ENCODE assay signal across 17 mouse cellular contexts in genomic region chr13:63911617-63912016, GRCm38 (mm10).
DNase-seq lines count a peak whose midpoint lies in the region; ATAC-seq lines count a peak whose summit lies in the region.
"Had no signal": no experiment of that assay in that cellular context is flagged by ENCODE, and none has a peak within 500 bp of the region (broad histone marks: within the 10 kb centered on the region; RNA-seq: fewer than 3 reads in every experiment).

No protein-coding gene starts in this region.

- H3K9ac ChIP-seq in kidney, embryonic 15.5 days, result no peak overlapping the region
- H3K9ac ChIP-seq in kidney, embryonic 14.5 days (ENCODE audit: low read depth, low read length), result no peak overlapping the region
- no peak overlapping the region for H3K9ac ChIP-seq in embryonic facial prominence, embryonic 15.5 days
- no peak overlapping the region for H3K9ac ChIP-seq in stomach, embryonic 14.5 days (replicated peaks; ENCODE audit: low read depth, low read length)
- H3K9ac ChIP-seq: hindbrain, embryonic 14.5 days; liver, embryonic 14.5 days had no signal

- 37% methylated on average over 3 of the region's 3 CpGs for WGBS in heart, embryonic 10.5 days
- WGBS in kidney, embryonic 15.5 days, result 57% methylated on average over 3 of the region's 3 CpGs
- 62% methylated on average over 3 of the region's 3 CpGs for WGBS in kidney, embryonic 14.5 days
- 50% methylated on average over 3 of the region's 3 CpGs for WGBS in embryonic facial prominence, embryonic 15.5 days
- WGBS in stomach, embryonic 14.5 days, result 34% methylated on average over 3 of the region's 3 CpGs

- H3K27ac ChIP-seq in heart, embryonic 10.5 days, result peak overlapping the region; percentile 18
- H3K27ac ChIP-seq in kidney, embryonic 15.5 days, result peak overlapping the region; percentile 18; the same call in 1 of the 2 replicates
- no peak overlapping the region for H3K27ac ChIP-seq in kidney, embryonic 14.5 days (ENCODE audit: low read depth, low read length)
- peak overlapping the region; percentile 41; the same call in 1 of the 2 replicates for H3K27ac ChIP-seq in embryonic facial prominence, embryonic 15.5 days (replicated peaks)
- H3K27ac ChIP-seq in stomach, embryonic 14.5 days (ENCODE audit: low read length), result peak overlapping the region; percentile 61
- H3K27ac ChIP-seq: hindbrain, embryonic 14.5 days; liver, embryonic 14.5 days; midbrain, embryonic 10.5 days had no signal

- H3K4me3 ChIP-seq in heart, embryonic 10.5 days, result no peak overlapping the region
- H3K4me3 ChIP-seq in kidney, embryonic 15.5 days (replicated peaks), result no peak overlapping the region
- no peak overlapping the region for H3K4me3 ChIP-seq in kidney, embryonic 14.5 days (ENCODE audit: low read length)
- H3K4me3 ChIP-seq in embryonic facial prominence, embryonic 15.5 days (replicated peaks), result no peak overlapping the region
- H3K4me3 ChIP-seq in stomach, embryonic 14.5 days (ENCODE audit: low read depth, low read length), result no peak overlapping the region
- H3K4me3 ChIP-seq: midbrain, embryonic 10.5 days had no signal

- intact Hi-C loops in heart, postnatal 36 days (cut with DNase I), result no loop called here
- intact Hi-C loops in gastrocnemius, postnatal 14 days (cut with DNase I; ENCODE audit: low total_unique reads), result no loop called here

- H3K36me3 ChIP-seq in heart, embryonic 10.5 days, result no peaks in the 10 kb centered on the region
- H3K36me3 ChIP-seq in kidney, embryonic 15.5 days, result no peaks in the 10 kb centered on the region
- H3K36me3 ChIP-seq in kidney, embryonic 14.5 days (ENCODE audit: control insufficient read depth, insufficient read depth, low read length), result no peaks in the 10 kb centered on the region
- no peaks in the 10 kb centered on the region for H3K36me3 ChIP-seq in embryonic facial prominence, embryonic 15.5 days
- no peaks in the 10 kb centered on the region for H3K36me3 ChIP-seq in stomach, embryonic 14.5 days (ENCODE audit: control insufficient read depth, insufficient read depth, low read length)
- H3K36me3 ChIP-seq: midbrain, embryonic 10.5 days had no signal

- no peaks in the 10 kb centered on the region for H3K27me3 ChIP-seq in heart, embryonic 10.5 days (ENCODE audit: insufficient read depth, poor library complexity, severe bottlenecking)
- H3K27me3 ChIP-seq in kidney, embryonic 15.5 days, result no peaks in the 10 kb centered on the region
- H3K27me3 ChIP-seq in kidney, embryonic 14.5 days (ENCODE audit: control insufficient read depth, insufficient read depth, low read length), result no peaks in the 10 kb centered on the region
- H3K27me3 ChIP-seq in embryonic facial prominence, embryonic 15.5 days, result no peaks in the 10 kb centered on the region
- no peaks in the 10 kb centered on the region for H3K27me3 ChIP-seq in stomach, embryonic 14.5 days (ENCODE audit: control insufficient read depth, insufficient read depth, low read length)

- no peak overlapping the region for H3K4me2 ChIP-seq in kidney, embryonic 15.5 days
- no peak overlapping the region for H3K4me2 ChIP-seq in kidney, embryonic 14.5 days (replicated peaks; ENCODE audit: low read depth, low read length)
- H3K4me2 ChIP-seq in embryonic facial prominence, embryonic 15.5 days (replicated peaks), result no peak overlapping the region
- no peak overlapping the region for H3K4me2 ChIP-seq in stomach, embryonic 14.5 days (replicated peaks; ENCODE audit: low read depth, low read length)
- H3K4me2 ChIP-seq: hindbrain, embryonic 14.5 days had no signal

- H3K4me1 ChIP-seq in heart, embryonic 10.5 days, result peaks cover 24% of the 10 kb centered on the region
- peaks cover 24% of the 10 kb centered on the region for H3K4me1 ChIP-seq in kidney, embryonic 15.5 days
- peaks cover 8% of the 10 kb centered on the region; the same call in 1 of the 2 replicates for H3K4me1 ChIP-seq in kidney, embryonic 14.5 days (ENCODE audit: control insufficient read depth, insufficient read depth, low read length)
- peaks cover 31% of the 10 kb centered on the region for H3K4me1 ChIP-seq in embryonic facial prominence, embryonic 15.5 days
- H3K4me1 ChIP-seq in stomach, embryonic 14.5 days (ENCODE audit: control insufficient read depth, insufficient read depth, low read length), result peaks cover 23% of the 10 kb centered on the region; the same call in 1 of the 2 replicates

- H3K9me3 ChIP-seq in heart, embryonic 10.5 days, result no peaks in the 10 kb centered on the region
- no peaks in the 10 kb centered on the region for H3K9me3 ChIP-seq in kidney, embryonic 15.5 days (replicated peaks)
- no peaks in the 10 kb centered on the region for H3K9me3 ChIP-seq in kidney, embryonic 14.5 days (ENCODE audit: control insufficient read depth, low read length)
- H3K9me3 ChIP-seq in embryonic facial prominence, embryonic 15.5 days (replicated peaks), result no peaks in the 10 kb centered on the region
- no peaks in the 10 kb centered on the region for H3K9me3 ChIP-seq in stomach, embryonic 14.5 days (ENCODE audit: control insufficient read depth, low read depth, low read length)
- H3K9me3 ChIP-seq: midbrain, embryonic 10.5 days had no signal

- ATAC-seq in kidney, embryonic 15.5 days (replicated peaks; ENCODE audit: low FRiP score), result no peak
- ATAC-seq in kidney, embryonic 14.5 days (ENCODE audit: low FRiP score, low TSS enrichment), result no peak
- ATAC-seq in embryonic facial prominence, embryonic 15.5 days (ENCODE audit: insufficient number of reproducible peaks, low FRiP score, low TSS enrichment, low read depth), result no peak; the same call in 1 of the 2 replicates
- no peak for ATAC-seq in stomach, embryonic 14.5 days (ENCODE audit: insufficient number of reproducible peaks, insufficient read depth, low FRiP score, low read depth)
- ATAC-seq: forebrain, embryonic 16.5 days had no signal

- DNase-seq in heart, embryonic 10.5 days (ENCODE audit: low spot score), result peak; percentile 73
- no peak for DNase-seq in heart, postnatal 36 days
- DNase-seq in adrenal gland, postnatal 14 days, result no peak
- DNase-seq in gastrocnemius, postnatal 14 days, result no peak
- DNase-seq: cerebellum, postnatal 25 days; kidney, adult 2 months; lung, postnatal 4 days; right cerebral cortex, adult 18-20 months; thymus, postnatal 36 days had no signal
